Mouse (Mus musculus) cerebellum, adult (tissue): ENCODE measurements at regions not wholly inside any gene's neighbourhood (a gene's known extent, or its start where the extent isn't known, plus 50 kb on each side); places are given as distances from the start of the nearest gene placed in this dataset.
"Not testable (repeated sequence)": the region's sequence is repeated elsewhere in the genome, so short reads cannot be mapped to it uniquely, and the experiment has no call there.

Experiments
- ATAC-seq: cut with Nextera tagmentation; 2 replicates; pipeline ENCODE4 v1.9.2; 2017; ENCODE audit warnings: mild to moderate bottlenecking, moderate library complexity, mixed read lengths; ENCODE audit not compliant: insufficient number of reproducible peaks, low FRiP score, low TSS enrichment

- no peak for ATAC-seq
These were observed 114.4 kb downstream of the Dicer1 start for GRCm38 (mm10) chr12:104637046-104638032.

- ATAC-seq: no peak
These were observed 115.3 kb downstream of the Dicer1 start for GRCm38 (mm10) chr12:104636474-104636873.

GRCm38 (mm10) chr12:104634818-104635217, 116.9 kb downstream of the Dicer1 start:
- ATAC-seq: no peak

- no peak for ATAC-seq
These were observed 121.2 kb downstream of the Dicer1 start for GRCm38 (mm10) chr12:104630590-104630989.

GRCm38 (mm10) chr12:104629449-104629848, 122.3 kb downstream of the Dicer1 start:
- no peak for ATAC-seq

GRCm38 (mm10) chr12:104626054-104626453, 125.7 kb downstream of the Dicer1 start:
- ATAC-seq: no peak

GRCm38 (mm10) chr12:104623896-104624685, 127.7 kb downstream of the Dicer1 start:
- no peak for ATAC-seq

- 0 out of 2 replicates have a peak, but pooled peaks have one; percentile 26 for ATAC-seq
These were observed 134.5 kb downstream of the Dicer1 start for GRCm38 (mm10) chr12:104617111-104617725.

GRCm38 (mm10) chr12:104614240-104614639, 137.5 kb downstream of the Dicer1 start:
- ATAC-seq: no peak

GRCm38 (mm10) chr12:104609767-104610166, 136.6 kb upstream of the Gsc start:
- ATAC-seq: no peak

- not testable (repeated sequence) for ATAC-seq
These were observed 135.8 kb upstream of the Gsc start for GRCm38 (mm10) chr12:104608956-104609355.

GRCm38 (mm10) chr12:104607410-104607809, 134.3 kb upstream of the Gsc start:
- ATAC-seq: no peak

- ATAC-seq: no peak
These were observed 132.6 kb upstream of the Gsc start for GRCm38 (mm10) chr12:104605535-104606399.

GRCm38 (mm10) chr12:104598056-104598455, 124.9 kb upstream of the Gsc start:
- no peak for ATAC-seq

GRCm38 (mm10) chr12:104593526-104594155, 120.5 kb upstream of the Gsc start:
- ATAC-seq: no peak

- no peak for ATAC-seq
These were observed 119.8 kb upstream of the Gsc start for GRCm38 (mm10) chr12:104592791-104593525.

GRCm38 (mm10) chr12:104591571-104591970, 118.4 kb upstream of the Gsc start:
- ATAC-seq: no peak

GRCm38 (mm10) chr12:104590291-104590690, 117.2 kb upstream of the Gsc start:
- no peak for ATAC-seq

- ATAC-seq: no peak
These were observed 111.3 kb upstream of the Gsc start for GRCm38 (mm10) chr12:104584408-104584807.
